Mouse (Mus musculus) thymus, adult 2 months (tissue): ENCODE measurements around the gene Gas7. TPM values are rescaled to one million over a fixed set of nuclear protein-coding genes. Genes with fewer than 3 reads are reported as not detected.

ENCODE experiments used
- DNase-seq: peaks from one replicate; pipeline ENCODE4 v3.0.0; 2021
- H3K27ac ChIP-seq: fragments of 200-500 bp; 2 replicates; pipeline ENCODE4 v1.5.1; 2012; ENCODE audit warnings: low read length, control low read depth; ENCODE audit not compliant: control insufficient read depth, insufficient read depth
- H3K27me3 ChIP-seq: fragments of 200-500 bp; 2 replicates; pipeline ENCODE4 v1.6.1; 2012; ENCODE audit warnings: mild to moderate bottlenecking, low read length, moderate library complexity, mixed read lengths; ENCODE audit not compliant: control insufficient read depth, insufficient read depth
- H3K36me3 ChIP-seq: fragments of 200-500 bp; 2 replicates; pipeline ENCODE4 v1.6.1; 2012; ENCODE audit warnings: mild to moderate bottlenecking, low read length, moderate library complexity; ENCODE audit not compliant: control insufficient read depth, insufficient read depth
- H3K4me1 ChIP-seq: fragments of 200-500 bp; replicated peaks from 2 replicates; pipeline ENCODE4 v1.6.1; 2012; ENCODE audit warnings: low read length; ENCODE audit not compliant: control insufficient read depth, insufficient read depth
- H3K4me3 ChIP-seq: fragments of 200-500 bp; 2 replicates; pipeline ENCODE4 v1.5.1; 2012; ENCODE audit warnings: mild to moderate bottlenecking, low read length, control low read depth, moderate library complexity; ENCODE audit not compliant: control insufficient read depth, insufficient read depth
- CTCF ChIP-seq: fragments of 200-500 bp; IDR thresholded peaks from 2 replicates; pipeline ENCODE4 v1.5.1; 2012; ENCODE audit warnings: mild to moderate bottlenecking, control low read depth, low read length, moderate library complexity, borderline replicate concordance; ENCODE audit not compliant: control insufficient read depth, poor library complexity, insufficient read depth; ENCODE audit errors: extremely low read depth
- POLR2A ChIP-seq: fragments of 200-500 bp; IDR thresholded peaks from 2 replicates; pipeline ENCODE4 v1.6.1; 2012; ENCODE audit warnings: mild to moderate bottlenecking, low read length, control low read depth, moderate library complexity; ENCODE audit not compliant: control insufficient read depth, poor library complexity, insufficient read depth; ENCODE audit errors: extremely low read depth
- WGBS: fragments of 180-500 bp; shearing (Covaris S2); methylation state at CpG from one replicate; pipeline ENCODE4 v1.1.7; 2018; 5-methylcytosine and 5-hydroxymethylcytosine counted together
- polyA plus RNA-seq: library from polyadenylated mRNA; depleted of rRNA; stranded (reverse); fragments of >200 nt; gene quantifications from 2 replicates; pipeline ENCODE4 v1.2.3, GENCODE M21; 2012

Gas7 gene
- polyA plus RNA-seq, 1 experiment, result 5.0 TPM

GRCm38 (mm10) chr11:67501468-67502244 is 46.4 kb downstream of the Gas7 start:
- 87% methylated on average over 7 of the region's 7 CpGs for WGBS
- no peak overlapping the region for H3K4me3 ChIP-seq
- H3K27ac ChIP-seq, result no peak overlapping the region
- H3K4me1 ChIP-seq, result no peaks in the 10 kb centered on the region
- no peaks in the 10 kb centered on the region for H3K36me3 ChIP-seq
- no peak for DNase-seq
- H3K27me3 ChIP-seq, result no peaks in the 10 kb centered on the region
- TF ChIP-seq CTCF (no peak), POLR2A (no peak)

- DNase-seq, result no peak
- 88% methylated on average over 1 of the region's 1 CpGs for WGBS
- no peaks in the 10 kb centered on the region for H3K36me3 ChIP-seq
- H3K4me3 ChIP-seq, result no peak overlapping the region
- TF ChIP-seq POLR2A, result no peak
- TF ChIP-seq CTCF, result no peak
- H3K27me3 ChIP-seq, result no peaks in the 10 kb centered on the region
- H3K27ac ChIP-seq, result no peak overlapping the region
- no peaks in the 10 kb centered on the region for H3K4me1 ChIP-seq
Measured at GRCm38 (mm10) chr11:67509219-67509876, 54.1 kb downstream of the Gas7 start.

GRCm38 (mm10) chr11:67510831-67511230 is 55.6 kb downstream of the Gas7 start:
- Histone ChIP-seq H3K27me3 (no peaks in the 10 kb centered on the region), H3K4me1 (0 out of 2 replicates have a peak, but pooled peaks cover 4% of the 10 kb centered on the region), H3K4me3 (no peak overlapping the region), H3K27ac (no peak overlapping the region), H3K36me3 (no peaks in the 10 kb centered on the region)
- WGBS, result 95% methylated on average over 4 of the region's 4 CpGs
- TF ChIP-seq POLR2A, result no peak
- no peak for TF ChIP-seq CTCF
- DNase-seq, result no peak

- no peak for DNase-seq
- H3K4me1 ChIP-seq, result 0 out of 2 replicates have a peak, but pooled peaks cover 4% of the 10 kb centered on the region
- H3K4me3 ChIP-seq, result no peak overlapping the region
- H3K27me3 ChIP-seq, result no peaks in the 10 kb centered on the region
- H3K36me3 ChIP-seq, result no peaks in the 10 kb centered on the region
- TF ChIP-seq CTCF, result no peak
- TF ChIP-seq POLR2A, result no peak
- no peak overlapping the region for H3K27ac ChIP-seq
- 90% methylated on average over 4 of the region's 4 CpGs for WGBS
Measured at GRCm38 (mm10) chr11:67513001-67513400, 57.8 kb downstream of the Gas7 start.

GRCm38 (mm10) chr11:67514401-67514800 is 59.2 kb downstream of the Gas7 start:
- Histone ChIP-seq H3K36me3 (no peaks in the 10 kb centered on the region), H3K27me3 (no peaks in the 10 kb centered on the region), H3K4me1 (0 out of 2 replicates have a peak, but pooled peaks cover 4% of the 10 kb centered on the region), H3K27ac (no peak overlapping the region), H3K4me3 (no peak overlapping the region)
- TF ChIP-seq CTCF (no peak), POLR2A (no peak)
- no peak for DNase-seq
- 88% methylated on average over 8 of the region's 8 CpGs for WGBS

- WGBS, result 67% methylated on average over 5 of the region's 5 CpGs
- TF ChIP-seq POLR2A, result no peak
- no peak for TF ChIP-seq CTCF
- H3K36me3 ChIP-seq, result no peaks in the 10 kb centered on the region
- H3K4me1 ChIP-seq, result 0 out of 2 replicates have a peak, but pooled peaks cover 4% of the 10 kb centered on the region
- no peak for DNase-seq
- no peak overlapping the region for H3K4me3 ChIP-seq
- H3K27me3 ChIP-seq, result no peaks in the 10 kb centered on the region
- no peak overlapping the region for H3K27ac ChIP-seq
Measured at GRCm38 (mm10) chr11:67515020-67515911, 60.0 kb downstream of the Gas7 start.
